Mouse (Mus musculus) forebrain, embryonic 10.5 days (tissue): ENCODE data around the gene Acp7. TPM values are rescaled to one million over a fixed set of nuclear protein-coding genes. Genes with fewer than 3 reads are reported as not detected.

ENCODE experiments used
- DNase-seq: peaks from one replicate; pipeline ENCODE4 v3.0.0-alpha.2; 2017; ENCODE audit warnings: low spot score; ENCODE audit errors: extremely low spot score
- H3K27ac ChIP-seq: fragments of 300-500 bp; sonication (generic); 2 replicates; pipeline ENCODE4 v1.5.1; 2016; ENCODE audit warnings: mild to moderate bottlenecking
- H3K27me3 ChIP-seq: fragments of 300-500 bp; sonication (generic); 2 replicates; pipeline ENCODE4 v1.6.1; 2016; ENCODE audit warnings: mild to moderate bottlenecking; ENCODE audit not compliant: poor library complexity, severe bottlenecking
- H3K36me3 ChIP-seq: fragments of 300-500 bp; sonication (generic); replicated peaks from 2 replicates; pipeline ENCODE4 v1.6.1; 2016; ENCODE audit warnings: mild to moderate bottlenecking, moderate library complexity
- H3K4me1 ChIP-seq: fragments of 300-500 bp; sonication (generic); 2 replicates; pipeline ENCODE4 v1.6.1; 2016
- H3K4me3 ChIP-seq: fragments of 300-500 bp; sonication (generic); 2 replicates; pipeline ENCODE4 v1.5.1; 2016; ENCODE audit warnings: mild to moderate bottlenecking, moderate library complexity
- H3K9me3 ChIP-seq: fragments of 300-500 bp; sonication (generic); 2 replicates; pipeline ENCODE4 v1.6.1; 2016; ENCODE audit warnings: mild to moderate bottlenecking, moderate library complexity
- WGBS: fragments of 180-500 bp; shearing (Covaris S2); methylation state at CpG from one replicate; pipeline ENCODE4 v1.1.7; 2016; 5-methylcytosine and 5-hydroxymethylcytosine counted together
- polyA plus RNA-seq: library from polyadenylated mRNA; unstranded; fragments of >200 nt; fragmentation: Nextera tagmentation; extraction: Ambion mirVana; gene quantifications from 2 replicates; pipeline ENCODE4 v1.2.1, GENCODE M21; 2016

Gene Acp7
- polyA plus RNA-seq, 1 experiment from 2014 or later: not detected

DNA sequence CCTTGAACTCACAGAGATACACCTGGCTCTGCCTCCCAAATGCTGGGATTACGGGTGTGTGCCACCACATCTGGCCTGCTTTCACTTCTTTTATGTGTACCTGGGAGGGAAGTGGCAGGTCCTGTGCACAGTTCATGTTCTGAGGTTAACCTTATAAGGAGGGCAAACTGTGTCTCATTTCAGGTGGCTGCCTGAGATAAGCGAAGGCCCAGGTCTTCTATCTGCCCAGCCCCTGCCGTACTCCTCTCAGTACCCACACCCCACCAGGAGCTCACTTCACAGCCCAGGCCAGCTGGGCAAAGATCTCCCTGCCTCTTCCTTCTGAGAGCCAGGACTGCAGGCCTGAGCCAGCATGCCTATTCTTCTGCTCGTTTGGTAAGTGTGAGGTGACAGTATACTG is 49.4 kb downstream of the Acp7 start:
- peaks cover 66% of the 10 kb centered on the region for H3K4me1 ChIP-seq
- no peak overlapping the region for H3K27ac ChIP-seq
- 92% methylated on average over 4 of the region's 4 CpGs for WGBS
- H3K27me3 ChIP-seq: no peaks in the 10 kb centered on the region
- H3K4me3 ChIP-seq: no peak overlapping the region
- no peaks in the 10 kb centered on the region for H3K9me3 ChIP-seq
- no peak for DNase-seq
- H3K36me3 ChIP-seq: peaks cover 15% of the 10 kb centered on the region

DNA sequence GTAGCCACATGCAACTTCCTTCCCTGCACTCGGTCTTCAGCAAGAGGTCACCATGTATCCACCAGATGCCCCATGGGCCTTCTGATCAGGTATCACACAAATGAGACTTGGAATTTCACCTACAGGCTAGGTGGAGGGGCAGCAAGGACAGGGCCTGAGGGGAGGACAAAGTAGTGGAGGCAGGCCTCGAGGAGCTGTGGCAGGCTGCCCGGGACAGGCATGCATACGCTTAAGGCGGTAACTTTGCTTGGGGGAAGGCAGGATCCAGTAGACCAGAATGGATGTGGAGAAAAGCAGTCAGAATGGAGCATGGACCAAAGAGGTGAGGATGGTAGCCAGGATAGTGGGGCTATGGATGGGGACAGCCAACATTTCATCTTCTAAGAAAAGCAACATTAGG is 51.3 kb downstream of the Acp7 start:
- Histone ChIP-seq H3K4me3 (no peak overlapping the region), H3K27ac (no peak overlapping the region), H3K9me3 (no peaks in the 10 kb centered on the region), H3K36me3 (peaks cover 15% of the 10 kb centered on the region), H3K4me1 (peaks cover 57% of the 10 kb centered on the region), H3K27me3 (no peaks in the 10 kb centered on the region)
- no peak for DNase-seq
- WGBS: 79% methylated on average over 5 of the region's 5 CpGs

DNA sequence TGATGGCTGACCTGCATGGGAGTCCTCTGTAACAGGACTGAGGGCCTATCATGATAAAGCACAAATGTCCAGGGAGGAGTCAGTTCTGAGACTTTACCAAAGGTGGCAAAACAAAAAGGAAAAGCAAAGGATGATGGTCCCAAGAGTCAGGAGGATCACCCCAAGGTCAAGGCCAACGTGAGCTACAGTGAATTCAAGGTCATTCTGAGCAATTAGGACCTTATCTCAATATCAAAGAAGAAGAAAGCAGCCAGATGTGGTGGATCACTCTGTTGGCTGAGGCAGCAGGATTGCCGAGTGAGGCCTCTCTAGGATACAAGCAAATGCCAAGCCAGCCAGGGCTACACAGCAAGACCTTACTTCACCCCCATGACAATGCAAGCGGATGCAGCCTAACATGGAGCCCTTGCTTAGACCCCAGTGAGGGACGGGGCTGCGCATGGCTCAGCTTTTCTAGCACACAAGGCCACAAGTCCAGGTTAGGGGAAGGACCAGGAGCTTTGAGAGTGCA is 52.5 kb downstream of the Acp7 start:
- Histone ChIP-seq H3K9me3 (no peaks in the 10 kb centered on the region), H3K36me3 (peaks cover 15% of the 10 kb centered on the region), H3K27me3 (no peaks in the 10 kb centered on the region), H3K4me3 (no peak overlapping the region), H3K4me1 (peaks cover 45% of the 10 kb centered on the region), H3K27ac (no peak overlapping the region; the same call in 1 of the 2 replicates)
- no peak for DNase-seq
- WGBS: 83% methylated on average over 5 of the region's 5 CpGs

DNA sequence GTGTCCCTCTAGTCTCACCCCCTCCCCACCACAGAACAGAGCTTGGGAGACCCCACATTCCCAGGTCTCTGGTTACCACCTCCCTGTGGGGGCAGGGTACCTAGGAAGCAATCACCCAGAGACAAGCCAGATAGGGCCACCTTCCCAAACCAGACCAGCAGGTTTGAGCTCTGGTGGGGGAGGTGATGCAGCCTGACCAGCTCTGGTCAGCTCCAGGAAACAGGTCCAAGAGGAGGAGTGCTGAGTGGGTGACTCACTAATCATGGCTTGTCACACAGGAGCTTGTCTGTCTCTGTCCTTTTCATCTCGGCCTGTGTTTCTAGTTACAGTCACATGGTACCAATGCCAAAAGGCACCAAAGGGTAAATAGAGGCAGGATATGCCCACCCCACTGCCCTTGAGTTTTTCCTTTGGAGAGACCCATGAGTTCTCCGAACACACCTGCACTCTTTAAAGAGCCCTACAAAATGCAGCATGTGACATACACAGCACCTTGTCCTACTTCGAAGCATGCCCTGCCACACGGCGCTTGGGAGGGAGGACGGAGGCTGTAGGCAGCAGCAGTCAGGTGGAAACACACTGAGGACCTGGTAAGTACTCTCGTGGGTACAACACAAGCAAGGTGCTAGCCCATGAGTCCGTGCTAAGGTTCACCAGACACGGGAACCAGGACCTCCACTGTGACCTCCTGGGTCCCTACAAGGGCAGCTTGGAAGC is 53.1 kb downstream of the Acp7 start:
- peaks cover 40% of the 10 kb centered on the region for H3K4me1 ChIP-seq
- peak overlapping the region; percentile 56; the same call in 1 of the 2 replicates for H3K27ac ChIP-seq
- no peak overlapping the region for H3K4me3 ChIP-seq
- 85% methylated on average over 9 of the region's 9 CpGs for WGBS
- peaks cover 14% of the 10 kb centered on the region for H3K36me3 ChIP-seq
- H3K27me3 ChIP-seq: no peaks in the 10 kb centered on the region
- H3K9me3 ChIP-seq: no peaks in the 10 kb centered on the region
- no peak for DNase-seq

DNA sequence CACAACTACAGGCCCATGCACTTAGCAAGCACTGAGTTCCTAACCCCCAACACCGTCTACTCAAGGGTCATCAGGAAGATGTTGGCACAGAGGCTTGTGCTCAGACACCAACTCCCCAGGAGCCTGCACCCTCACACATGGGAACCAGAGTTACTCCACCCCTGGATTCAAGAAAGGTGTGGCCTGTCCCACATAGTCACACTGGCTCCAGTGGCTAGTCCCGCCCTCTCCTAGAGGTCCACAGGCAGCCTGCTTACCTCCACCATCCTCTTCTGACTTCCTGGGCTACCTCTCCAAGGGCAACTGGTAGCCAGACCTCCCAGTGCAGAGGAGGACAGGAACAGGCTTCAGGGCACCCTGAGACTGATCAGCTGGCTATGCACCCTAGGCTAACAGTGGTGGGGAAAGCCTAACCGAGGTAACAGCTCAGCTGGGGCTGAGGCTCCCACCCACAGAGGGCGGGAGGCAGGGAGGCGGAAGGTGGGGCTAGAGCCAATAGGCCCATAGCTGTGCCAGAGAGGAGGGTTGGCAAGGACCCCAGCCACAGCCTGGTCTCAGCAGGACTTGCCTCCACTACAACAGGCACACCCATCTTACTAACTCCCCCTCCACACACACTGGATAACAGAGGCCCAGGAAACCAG is 54.7 kb downstream of the Acp7 start:
- peaks cover 46% of the 10 kb centered on the region for H3K4me1 ChIP-seq
- peak overlapping the region; percentile 56 for H3K27ac ChIP-seq

DNA sequence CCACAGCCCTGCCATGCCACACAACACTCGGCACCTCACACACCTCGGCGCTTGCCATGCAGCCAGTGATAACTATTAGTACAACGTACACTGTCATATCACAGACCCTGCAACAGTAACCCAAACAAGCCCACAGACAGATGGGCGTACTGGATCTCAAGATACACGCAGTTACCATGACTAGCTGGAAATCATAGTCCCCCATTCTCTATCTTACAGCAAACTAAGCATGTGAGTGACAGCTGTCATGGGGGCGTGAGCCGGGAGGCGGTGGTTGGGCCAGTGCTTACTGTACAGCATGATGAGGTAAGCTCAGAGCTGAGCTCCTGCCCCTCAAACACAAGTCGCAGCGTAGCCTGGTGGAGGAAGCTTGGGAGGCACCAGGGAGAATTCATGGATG is 55.5 kb downstream of the Acp7 start:
- H3K4me1 ChIP-seq: peaks cover 54% of the 10 kb centered on the region
- H3K27ac ChIP-seq: no peak overlapping the region
- H3K36me3 ChIP-seq: peaks cover 10% of the 10 kb centered on the region
- H3K27me3 ChIP-seq: no peaks in the 10 kb centered on the region
- no peak overlapping the region for H3K4me3 ChIP-seq
- 94% methylated on average over 11 of the region's 11 CpGs for WGBS
- DNase-seq: no peak
- no peaks in the 10 kb centered on the region for H3K9me3 ChIP-seq

More for the DNA sequence above, 54.7 kb downstream of the Acp7 start:
- WGBS: 84% methylated on average over 5 of the region's 5 CpGs
- Histone ChIP-seq H3K36me3 (peaks cover 14% of the 10 kb centered on the region), H3K27me3 (no peaks in the 10 kb centered on the region), H3K9me3 (no peaks in the 10 kb centered on the region), H3K4me3 (no peak overlapping the region)
- no peak for DNase-seq

DNA sequence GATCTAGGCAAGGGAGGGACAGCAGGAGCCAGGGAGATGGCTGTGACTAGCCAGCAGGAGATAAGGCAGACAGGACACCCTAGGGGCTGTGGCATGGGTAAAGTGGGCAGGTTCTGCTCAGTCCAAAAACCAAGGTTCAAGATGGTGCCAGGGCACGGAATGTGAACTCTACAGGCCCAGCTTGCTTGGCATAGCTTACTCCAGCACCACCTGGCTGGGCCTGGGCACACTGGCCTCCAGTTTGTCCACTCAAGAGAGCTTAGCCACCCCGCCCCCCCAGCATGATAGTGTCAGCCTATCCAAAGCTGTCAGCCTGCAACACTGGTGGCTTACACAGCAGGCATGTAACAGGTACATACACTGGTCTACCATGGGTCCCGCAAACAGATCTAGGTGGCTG is 57.9 kb downstream of the Acp7 start:
- Histone ChIP-seq H3K27ac (no peak overlapping the region), H3K4me1 (peaks cover 38% of the 10 kb centered on the region), H3K36me3 (peaks cover 25% of the 10 kb centered on the region), H3K27me3 (no peaks in the 10 kb centered on the region), H3K9me3 (no peaks in the 10 kb centered on the region), H3K4me3 (no peak overlapping the region)
- no peak for DNase-seq
- 91% methylated on average over 3 of the region's 3 CpGs for WGBS

DNA sequence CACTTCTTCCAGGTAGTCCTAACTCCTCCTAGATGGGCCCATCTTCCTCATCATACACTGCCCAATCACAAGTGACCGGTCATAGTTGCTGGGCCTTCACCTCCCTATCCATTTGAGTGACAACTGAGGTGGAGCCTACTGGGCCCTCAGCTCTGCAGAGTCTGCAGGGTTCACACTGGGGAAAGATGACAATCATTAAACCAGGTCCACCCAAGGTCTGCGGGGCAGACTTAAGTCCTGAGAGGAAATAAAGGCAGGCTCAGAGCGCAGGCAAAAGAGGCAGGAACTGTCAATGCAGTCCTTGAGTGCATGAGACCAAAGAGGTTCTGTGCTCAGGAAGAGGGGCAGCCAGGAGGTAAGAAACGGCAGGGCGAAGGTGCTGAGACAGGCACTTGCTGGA is 58.4 kb downstream of the Acp7 start:
- no peak for DNase-seq
- Histone ChIP-seq H3K36me3 (peaks cover 30% of the 10 kb centered on the region), H3K9me3 (no peaks in the 10 kb centered on the region), H3K27me3 (no peaks in the 10 kb centered on the region), H3K4me1 (peaks cover 33% of the 10 kb centered on the region), H3K27ac (no peak overlapping the region), H3K4me3 (no peak overlapping the region)
- 92% methylated on average over 5 of the region's 5 CpGs for WGBS

DNA sequence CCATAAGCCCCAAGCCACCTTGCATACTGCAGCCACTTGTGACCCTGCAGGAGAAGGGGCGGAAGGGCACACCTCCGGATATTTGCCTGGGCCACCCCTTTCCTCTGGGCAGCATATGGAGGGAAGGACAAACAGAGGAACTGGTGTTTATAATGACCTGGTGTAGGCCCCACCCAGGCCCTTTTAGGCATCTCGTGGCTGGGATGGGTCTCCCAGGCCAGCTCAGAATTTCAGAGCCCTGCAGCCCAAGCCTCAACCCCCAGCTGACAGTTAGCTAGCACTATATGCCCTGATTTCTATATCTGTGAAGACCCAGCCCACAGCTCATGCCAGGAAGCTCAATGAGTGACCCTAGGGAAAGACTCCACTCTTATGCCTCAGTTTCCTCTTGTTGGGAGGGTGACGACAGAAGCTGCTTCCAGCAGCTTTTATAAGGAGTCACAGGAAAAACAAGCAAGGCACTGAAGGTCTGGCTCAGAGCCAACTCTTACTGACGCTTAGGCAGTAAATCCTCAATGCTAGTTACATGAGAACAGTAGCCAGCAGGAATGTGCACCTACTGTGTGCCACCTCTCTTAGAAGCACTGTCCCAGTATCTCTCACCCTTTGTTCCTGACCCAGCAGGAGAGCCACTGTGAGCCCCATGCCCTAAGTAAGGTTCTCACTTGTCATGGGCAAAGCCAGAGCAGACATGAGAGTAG is 60.0 kb downstream of the Acp7 start:
- no peaks in the 10 kb centered on the region for H3K9me3 ChIP-seq
- no peak overlapping the region for H3K4me3 ChIP-seq
- no peak for DNase-seq
- peaks cover 18% of the 10 kb centered on the region; the same call in 1 of the 2 replicates for H3K4me1 ChIP-seq
- H3K36me3 ChIP-seq: peaks cover 46% of the 10 kb centered on the region
- peak overlapping the region; percentile 56; the same call in 1 of the 2 replicates for H3K27ac ChIP-seq
- no peaks in the 10 kb centered on the region for H3K27me3 ChIP-seq
- 58% methylated on average over 5 of the region's 5 CpGs for WGBS

DNA sequence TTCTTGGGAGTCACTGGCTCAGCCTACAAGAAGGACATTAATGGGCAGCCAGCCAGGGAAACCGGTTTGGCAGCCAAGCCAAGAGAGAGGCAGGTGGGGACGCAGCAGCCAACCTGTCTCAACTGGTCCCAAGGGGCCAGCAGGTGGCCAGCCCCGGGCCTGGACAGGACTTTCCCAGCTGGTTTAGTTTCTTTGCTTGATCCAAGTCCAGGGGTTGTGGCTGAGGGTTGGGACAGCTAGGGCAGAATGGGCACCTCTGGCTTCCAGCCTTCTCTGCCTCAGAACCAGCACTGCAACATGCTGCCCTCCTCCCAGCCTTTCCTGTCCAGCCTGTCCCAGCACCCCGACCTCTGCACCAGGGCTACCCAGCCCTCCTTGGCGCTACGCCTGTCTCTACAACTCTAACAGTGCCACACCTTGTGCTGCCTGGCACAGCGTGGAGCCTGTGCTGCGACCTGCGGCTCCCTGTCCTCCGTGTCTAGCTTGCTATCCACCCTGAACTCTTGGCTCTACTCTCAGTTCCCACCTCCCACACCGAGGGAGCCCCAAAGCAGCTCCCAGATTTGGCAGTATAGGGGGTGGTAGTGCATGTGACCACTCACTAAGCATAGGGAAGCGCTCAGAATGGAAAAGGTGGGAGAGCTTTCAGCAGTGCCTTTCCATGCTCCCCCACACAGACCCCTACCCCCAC is 60.7 kb downstream of the Acp7 start:
- DNase-seq: no peak
- peak overlapping the region; percentile 56 for H3K27ac ChIP-seq
- peaks cover 53% of the 10 kb centered on the region for H3K36me3 ChIP-seq
- 74% methylated on average over 12 of the region's 12 CpGs for WGBS
- no peaks in the 10 kb centered on the region for H3K9me3 ChIP-seq
- no peaks in the 10 kb centered on the region for H3K27me3 ChIP-seq
- peaks cover 14% of the 10 kb centered on the region; the same call in 1 of the 2 replicates for H3K4me1 ChIP-seq
- no peak overlapping the region for H3K4me3 ChIP-seq

DNA sequence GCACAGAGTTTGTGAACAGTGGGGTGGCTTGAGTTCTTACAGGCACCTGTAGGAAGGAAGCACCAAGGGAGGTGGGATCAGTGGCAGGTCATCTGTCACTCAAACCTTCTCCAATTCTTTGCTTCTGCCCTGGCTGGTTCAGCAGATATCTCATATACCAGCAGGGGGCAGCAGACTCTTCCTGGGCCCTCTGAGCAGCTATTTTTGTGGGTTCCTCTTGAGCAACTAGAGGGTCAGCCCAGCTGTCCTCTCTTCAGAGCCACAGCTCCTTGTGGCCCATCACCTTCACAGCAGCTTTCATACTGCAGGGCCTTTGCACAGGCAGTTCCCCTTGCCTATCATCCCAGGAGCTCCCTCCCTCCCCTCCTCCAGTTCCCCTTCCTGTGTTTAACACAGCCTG is 62.9 kb downstream of the Acp7 start:
- Histone ChIP-seq H3K9me3 (no peaks in the 10 kb centered on the region), H3K4me3 (no peak overlapping the region), H3K27me3 (no peaks in the 10 kb centered on the region), H3K36me3 (peaks cover 72% of the 10 kb centered on the region), H3K4me1 (peaks cover 14% of the 10 kb centered on the region; the same call in 1 of the 2 replicates), H3K27ac (no peak overlapping the region)
- peak; percentile 61 for DNase-seq

DNA sequence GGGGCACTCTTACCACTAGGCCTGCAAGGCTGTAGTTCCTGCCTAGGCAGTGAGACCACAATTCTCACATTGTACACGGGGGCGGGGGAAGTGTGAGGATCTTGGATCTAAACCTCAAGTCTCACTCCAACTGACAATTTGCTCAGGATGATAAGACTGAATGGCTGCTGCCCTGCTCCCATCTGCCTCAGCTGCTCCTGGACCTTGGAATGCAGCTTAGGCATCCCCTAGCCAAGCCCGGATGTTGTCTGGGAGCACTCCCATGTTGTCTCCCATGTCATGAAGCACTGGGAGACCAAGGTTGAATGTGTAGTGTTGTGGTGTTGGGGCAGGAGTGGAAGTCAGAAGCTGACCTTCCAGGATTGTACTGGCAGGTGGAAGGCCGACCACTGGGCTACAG is 63.6 kb downstream of the Acp7 start:
- Histone ChIP-seq H3K4me1 (peaks cover 14% of the 10 kb centered on the region; the same call in 1 of the 2 replicates), H3K27ac (no peak overlapping the region), H3K4me3 (no peak overlapping the region), H3K9me3 (no peaks in the 10 kb centered on the region), H3K36me3 (peaks cover 79% of the 10 kb centered on the region), H3K27me3 (no peaks in the 10 kb centered on the region)
- no peak for DNase-seq
- WGBS: 87% methylated on average over 4 of the region's 4 CpGs
